In the genomic region with DNA sequence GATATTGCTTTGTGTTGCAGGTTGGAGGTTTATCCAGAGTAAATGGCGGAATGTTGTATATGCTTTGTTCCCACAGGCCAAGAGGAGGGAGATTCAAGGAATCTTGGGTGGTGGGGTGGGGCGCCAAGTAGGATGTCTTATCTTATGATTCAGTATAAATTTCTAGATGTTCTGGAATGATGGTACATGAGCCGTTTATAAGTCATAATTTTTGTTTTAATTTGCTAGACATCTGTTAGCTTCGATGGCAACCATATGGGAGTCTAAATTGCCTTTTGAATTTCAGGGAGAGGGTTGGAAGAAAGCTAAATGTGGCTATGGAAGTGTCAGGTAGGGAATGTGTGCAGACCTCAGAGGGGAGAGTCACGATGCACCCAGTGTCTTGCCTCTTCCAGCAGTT, we compare ENCODE assay signal across 22 mouse cellular contexts. TPM values are rescaled to one million over a fixed set of nuclear protein-coding genes. Genes with fewer than 3 reads are reported as not detected.
A peak's percentile ranks its signal among the peaks of the same experiment; 100 is the strongest.
DNase-seq lines count a peak whose midpoint lies in the region; ATAC-seq and TF ChIP-seq lines count a peak whose summit lies in the region.
"Had no signal": no experiment of that assay in that cellular context is flagged by ENCODE, and none has a peak within 500 bp of the region (broad histone marks: within the 10 kb centered on the region; RNA-seq: fewer than 3 reads in every experiment).

No protein-coding gene starts in this region.

- no peaks in the 10 kb centered on the region; the same call in 1 of the 2 replicates for H3K27me3 ChIP-seq in liver, embryonic 11.5 days (replicated peaks; ENCODE audit: control insufficient read depth, insufficient read depth, low read length)
- H3K27me3 ChIP-seq: embryonic facial prominence, embryonic 12.5 days; embryonic facial prominence, embryonic 15.5 days; hindbrain, embryonic 12.5 days; hindbrain, embryonic 15.5 days had no signal

- 87% methylated on average over 5 of the region's 5 CpGs for WGBS in olfactory bulb, adult 2 months
- whole genome bisulfite sequencing in liver, embryonic 11.5 days, result 85% methylated on average over 5 of the region's 5 CpGs

- H3K4me1 ChIP-seq in olfactory bulb, adult 2 months (ENCODE audit: control insufficient read depth, insufficient read depth, low read length), result peaks cover 17% of the 10 kb centered on the region
- H3K4me1 ChIP-seq in liver, embryonic 11.5 days (replicated peaks; ENCODE audit: control insufficient read depth, insufficient read depth, low read length), result peaks cover 14% of the 10 kb centered on the region

- no peak overlapping the region for H3K4me2 ChIP-seq in liver, embryonic 11.5 days
- H3K4me2 ChIP-seq: embryonic facial prominence, embryonic 12.5 days; embryonic facial prominence, embryonic 15.5 days; heart, embryonic 11.5 days; hindbrain, embryonic 12.5 days; hindbrain, embryonic 15.5 days had no signal

- no peak overlapping the region for H3K9ac ChIP-seq in liver, embryonic 11.5 days (ENCODE audit: low read depth, low read length)
- H3K9ac ChIP-seq: embryonic facial prominence, embryonic 12.5 days; embryonic facial prominence, embryonic 15.5 days; forebrain, postnatal 0 days; hindbrain, embryonic 12.5 days; hindbrain, embryonic 15.5 days had no signal

- H3K27ac ChIP-seq in left cerebral cortex, adult 2 months, result peak overlapping the region; percentile 95
- 0 out of 2 replicates have a peak overlapping the region, but pooled peaks have one; percentile 57 for H3K27ac ChIP-seq in olfactory bulb, adult 2 months (ENCODE audit: insufficient read depth, low read depth, low read length)
- no peak overlapping the region for H3K27ac ChIP-seq in liver, embryonic 11.5 days (ENCODE audit: low read depth, low read length)
- H3K27ac ChIP-seq: embryonic facial prominence, embryonic 12.5 days; embryonic facial prominence, embryonic 15.5 days; hindbrain, embryonic 12.5 days; hindbrain, embryonic 15.5 days had no signal

- DNase-seq in cerebellum, adult 9-11 months, result peak; percentile 18
- no peak for DNase-seq in left cerebral cortex, adult 2 months (ENCODE audit: extremely low spot score in 1 of 2, low spot score in 2 of 2)
- no peak for DNase-seq in left cerebral cortex, adult 8-10 months (ENCODE audit: low spot score in 2 of 2)
- peak; percentile 80 for DNase-seq in brain, adult 2 months (ENCODE audit: low read depth, low spot score)
- no peak for DNase-seq in liver, embryonic 11.5 days (ENCODE audit: low spot score)
- DNase-seq: adrenal gland, adult 8-10 months; adrenal gland, postnatal 25 days; cerebellum, adult 11-12 months; cerebellum, adult 8-10 months; forebrain, postnatal 0 days; gastrocnemius, postnatal 10 days; gastrocnemius, postnatal 36 days; heart, adult 11 months had no signal

- intact Hi-C loops in left cerebral cortex, adult 2 months (cut with DNase I), result loop anchor here (2.0 to 10.0 kb wide), 3 partner anchors 120 to 358 kb away; no protein-coding TSS in a partner anchor

- no peaks in the 10 kb centered on the region for H3K9me3 ChIP-seq in liver, embryonic 11.5 days (ENCODE audit: control insufficient read depth, low read length)
- H3K9me3 ChIP-seq: embryonic facial prominence, embryonic 12.5 days; embryonic facial prominence, embryonic 15.5 days; hindbrain, embryonic 12.5 days; hindbrain, embryonic 15.5 days had no signal

- no peak for TF ChIP-seq POLR2A in olfactory bulb, adult 2 months (IDR thresholded peaks at IDR 0.05; ENCODE audit: insufficient read depth, low read depth, low read length)

- TF ChIP-seq CTCF in left cerebral cortex, adult 2 months (IDR thresholded peaks at IDR 0.05), result no peak
- no peak for TF ChIP-seq CTCF in olfactory bulb, adult 2 months (IDR thresholded peaks at IDR 0.05; ENCODE audit: insufficient read depth, low read depth, low read length)

- ATAC-seq in cerebellum, adult (ENCODE audit: insufficient number of reproducible peaks, low FRiP score, low TSS enrichment), result no peak
- no peak for ATAC-seq in liver, embryonic 11.5 days (replicated peaks; ENCODE audit: low FRiP score)
- ATAC-seq: forebrain, embryonic 14.5 days; forebrain, postnatal 0 days; intestine, postnatal 0 days had no signal

- H3K4me3 ChIP-seq in left cerebral cortex, adult 2 months, result peak overlapping the region; percentile 28; the same call in 1 of the 2 replicates
- no peak overlapping the region for H3K4me3 ChIP-seq in olfactory bulb, adult 2 months (ENCODE audit: insufficient read depth, low read depth, low read length)
- no peak overlapping the region for H3K4me3 ChIP-seq in liver, embryonic 11.5 days (ENCODE audit: low read depth, low read length)
- H3K4me3 ChIP-seq: embryonic facial prominence, embryonic 12.5 days; embryonic facial prominence, embryonic 15.5 days; hindbrain, embryonic 12.5 days; hindbrain, embryonic 15.5 days had no signal

- no peaks in the 10 kb centered on the region for H3K36me3 ChIP-seq in liver, embryonic 11.5 days (ENCODE audit: control insufficient read depth, insufficient read depth, low read length)
- H3K36me3 ChIP-seq: embryonic facial prominence, embryonic 12.5 days; embryonic facial prominence, embryonic 15.5 days; hindbrain, embryonic 12.5 days; hindbrain, embryonic 15.5 days had no signal

RNA-seq across cellular contexts. Expression of gene Tspan5, which starts 5.0 kb away (rescaled TPM):
- 100 to 1,000 TPM; 242 to 281 TPM for total RNA-seq in left cerebral cortex, adult 2 months (2021)
- total RNA-seq in left cerebral cortex, adult 8-10 months (2022), result 100 to 1,000 TPM; 217 to 260 (median 233) TPM
- polyA plus RNA-seq in olfactory bulb, adult 2 months (2012; ENCODE audit: insufficient read depth, insufficient read length, low replicate concordance, missing spikeins), result not detected in 2 replicates
- 12.5 and 13.3 TPM in 2 replicates for polyA plus RNA-seq in liver, embryonic 11.5 days (2014; fragmentation: Nextera tagmentation; extraction: Ambion mirVana)

Comparison
In these comparisons a context has a peak if more than half of its experiments do, and no peak if none do; other contexts are left out.
1. DNase-seq: peak in cerebellum, adult 9-11 months (single experiment) and brain, adult 2 months (single experiment); none in left cerebral cortex, adult 2 months (0 of 2), left cerebral cortex, adult 8-10 months (0 of 2) and liver, embryonic 11.5 days (single experiment).